Mouse (Mus musculus): ENCODE data around the gene Gm29866. TPM values are rescaled to one million over a fixed set of nuclear protein-coding genes. Genes with fewer than 3 reads are reported as not detected.
"Not testable (repeated sequence)": the region's sequence is repeated elsewhere in the genome, so short reads cannot be mapped to it uniquely, and the experiment has no call there.

Gm29866 gene
- not detected for total RNA-seq (2021)
- long read RNA-seq, experiment 1, result 0 reads
- long read RNA-seq, experiment 2, result 0 reads

- intact Hi-C loops (cut with DNase I); H3K4me3 ChIP-seq; DNase-seq; H3K27ac ChIP-seq: not testable (repeated sequence)
Observed at GRCm38 (mm10) chrY:20993557-20993956, at the start of gene Gm29866. Gene Gm29866, minus strand, starts transcription at chrY:20993657.

Other genes starting within 250 kb of the Gm29866 start
- not detected for gene Gm20909, start 170.9 kb upstream of the Gm29866 start, total RNA-seq (2021)
- not detected for gene Gm20865, start 247.9 kb upstream of the Gm29866 start, total RNA-seq (2021)

All from gastrocnemius, adult 2 months (tissue).